Mouse (Mus musculus) left cerebral cortex, postnatal 14 days (tissue): Measurements from ENCODE around the gene Stxbp5. TPM values are rescaled to one million over a fixed set of nuclear protein-coding genes. Genes with fewer than 3 reads are reported as not detected.

Source experiments
- DNase-seq, 2 experiments: peaks; one replicate each; pipeline ENCODE4 v3.0.0; 2021 to 2022; ENCODE audit warnings: low spot score in 2 of 2, mixed read lengths in 1 of 2
- intact Hi-C: fragments of 180-260 bp; cut with DNase I; formaldehyde crosslinking; loops from one replicate; pipeline ENCODE4 v1.15.1; 2025
- total RNA-seq, 2 experiments: library from RNA; stranded (reverse); gene quantifications; 2 replicates each; pipeline ENCODE4 v1.2.3; 2021

The Stxbp5 gene
- total RNA-seq, 2 experiments from 2014 or later: 97.2 to 101 TPM

GRCm38 (mm10) chr10:9866793-9867579 lies 33.9 kb downstream of the Stxbp5 start:
- intact Hi-C loops: no loop called here
- no peak for DNase-seq

GRCm38 (mm10) chr10:9860022-9860421 lies 40.9 kb downstream of the Stxbp5 start:
- no peak for DNase-seq
- intact Hi-C loops: no loop called here

- intact Hi-C loops: no loop called here
- DNase-seq: no peak
Observed at GRCm38 (mm10) chr10:9859476-9859875, 41.4 kb downstream of the Stxbp5 start.

- intact Hi-C loops: no loop called here
- no peak for DNase-seq
Observed at GRCm38 (mm10) chr10:9857850-9858249, 43.0 kb downstream of the Stxbp5 start.

- intact Hi-C loops: no loop called here
- peak; percentile 23 to 31 for DNase-seq
Observed at GRCm38 (mm10) chr10:9856792-9857191, 44.1 kb downstream of the Stxbp5 start.

- intact Hi-C loops: no loop called here
- DNase-seq: no peak
Observed at GRCm38 (mm10) chr10:9846408-9846807, 54.5 kb downstream of the Stxbp5 start.

- intact Hi-C loops: no loop called here
- no peak for DNase-seq
Observed at GRCm38 (mm10) chr10:9839408-9839807, 61.5 kb downstream of the Stxbp5 start.

GRCm38 (mm10) chr10:9834986-9835385 lies 65.9 kb downstream of the Stxbp5 start:
- DNase-seq: no peak
- intact Hi-C loops: no loop called here

- no peak for DNase-seq
- intact Hi-C loops: no loop called here
Observed at GRCm38 (mm10) chr10:9832937-9833336, 67.9 kb downstream of the Stxbp5 start.

GRCm38 (mm10) chr10:9829744-9830143 lies 71.1 kb downstream of the Stxbp5 start:
- DNase-seq: no peak
- intact Hi-C loops: no loop called here

GRCm38 (mm10) chr10:9821299-9821698 lies 79.6 kb downstream of the Stxbp5 start:
- no peak for DNase-seq
- intact Hi-C loops: no loop called here

GRCm38 (mm10) chr10:9818574-9818973 lies 82.3 kb downstream of the Stxbp5 start:
- DNase-seq: no peak
- intact Hi-C loops: no loop called here

- intact Hi-C loops: loop anchor here (5.0 kb wide), 1 partner anchor 508 kb away; no protein-coding TSS in a partner anchor
- DNase-seq: peak; percentile 49 to 50
Observed at GRCm38 (mm10) chr10:9813926-9814325, 87.0 kb downstream of the Stxbp5 start.

- intact Hi-C loops: no loop called here
- DNase-seq: no peak
Observed at GRCm38 (mm10) chr10:9807596-9807995, 93.3 kb downstream of the Stxbp5 start.

- intact Hi-C loops: no loop called here
Observed at GRCm38 (mm10) chr10:9805341-9805740, 95.5 kb downstream of the Stxbp5 start.

GRCm38 (mm10) chr10:9803126-9803525 lies 97.8 kb downstream of the Stxbp5 start:
- no peak for DNase-seq
- intact Hi-C loops: no loop called here

More at GRCm38 (mm10) chr10:9805341-9805740, 95.5 kb downstream of the Stxbp5 start:
- DNase-seq: no peak

- intact Hi-C loops: no loop called here
- no peak for DNase-seq
Observed at GRCm38 (mm10) chr10:9801571-9801970, 99.3 kb downstream of the Stxbp5 start.

- intact Hi-C loops: no loop called here
- DNase-seq: no peak
Observed at GRCm38 (mm10) chr10:9799085-9799484, 101.8 kb downstream of the Stxbp5 start.

- intact Hi-C loops: no loop called here
- DNase-seq: no peak
Observed at GRCm38 (mm10) chr10:9796429-9796828, 104.5 kb downstream of the Stxbp5 start.

GRCm38 (mm10) chr10:9794429-9794828 lies 106.5 kb downstream of the Stxbp5 start:
- no peak for DNase-seq
- intact Hi-C loops: no loop called here

- intact Hi-C loops: no loop called here
- no peak for DNase-seq
Observed at GRCm38 (mm10) chr10:9790947-9791346, 109.9 kb downstream of the Stxbp5 start.
